Mouse (Mus musculus): ENCODE measurements at regions not wholly inside any gene's neighbourhood (a gene's known extent, or its start where the extent isn't known, plus 50 kb on each side); places are given as distances from the start of the nearest gene placed in this dataset.

DNA sequence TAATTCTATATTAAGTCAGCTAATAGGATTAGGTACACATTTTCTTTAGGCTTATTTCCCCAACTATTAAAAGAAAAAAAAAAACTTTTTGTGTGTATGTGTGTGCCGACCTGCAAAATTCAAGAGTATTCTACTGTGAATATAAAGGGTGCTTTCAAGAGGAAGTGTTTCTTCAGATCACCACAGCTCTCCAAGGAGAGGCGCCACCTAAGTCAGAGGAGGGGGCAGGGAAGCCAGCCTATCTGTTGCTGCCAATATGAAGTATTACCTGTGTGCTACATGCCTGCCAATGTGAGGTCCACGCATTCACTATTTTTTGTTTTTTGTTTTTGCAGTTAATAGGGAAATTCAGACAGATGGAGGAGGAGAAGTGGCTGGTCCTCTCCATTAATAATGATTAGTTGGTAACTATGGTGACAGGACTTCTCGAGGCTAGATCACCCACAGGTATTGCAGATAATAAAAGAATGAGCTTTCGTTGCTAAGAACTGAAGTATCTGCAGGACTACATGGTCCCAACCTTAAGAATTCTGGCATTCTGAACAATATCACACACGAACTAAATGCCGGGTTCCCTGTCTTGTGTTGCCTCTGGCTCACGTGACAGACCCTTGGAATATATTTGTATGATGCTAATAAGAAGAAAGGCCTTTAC is 177.5 kb downstream of the Fzd1 start:
- no peak for TF ChIP-seq CTCF (conservative IDR thresholded peaks at IDR 0.05; ENCODE audit: insufficient read depth, insufficient read length, low read depth, low read length)
- TF ChIP-seq POLR2A (IDR thresholded peaks at IDR 0.05; ENCODE audit: low read depth, low read length): no peak

Measured in kidney, adult 2 months (tissue).